Mouse (Mus musculus) frontal cortex, postnatal 36 days (tissue): ENCODE measurements around the gene Gm49711.
"Not testable (repeated sequence)": the region's sequence is repeated elsewhere in the genome, so short reads cannot be mapped to it uniquely, and the experiment has no call there.

Source experiments
- DNase-seq, 2 experiments: peaks; one replicate each; pipeline ENCODE4 v3.0.0; 2022; ENCODE audit warnings: low spot score in 2 of 2

The Gm49711 gene

DNA sequence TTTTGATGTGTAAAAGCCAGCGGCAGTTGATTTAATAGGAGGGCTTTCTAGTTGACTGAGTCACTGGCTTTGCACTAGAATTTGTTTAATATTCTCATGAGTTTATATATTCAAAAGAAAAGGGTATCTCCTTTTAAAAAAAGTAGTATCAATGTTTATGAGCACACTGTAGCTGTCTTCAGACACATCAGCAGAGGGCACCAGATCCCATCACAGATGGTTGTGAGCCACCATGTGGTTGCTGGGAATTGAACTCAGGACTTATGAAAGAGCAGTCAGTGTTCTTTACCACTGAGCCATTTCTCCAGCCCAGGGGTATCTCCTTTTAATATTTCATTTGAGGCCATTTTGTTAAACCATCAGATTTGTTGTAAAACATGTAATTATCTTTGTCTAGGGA lies 4.7 kb downstream of the Gm49711 start:
- DNase-seq, result no peak

DNA sequence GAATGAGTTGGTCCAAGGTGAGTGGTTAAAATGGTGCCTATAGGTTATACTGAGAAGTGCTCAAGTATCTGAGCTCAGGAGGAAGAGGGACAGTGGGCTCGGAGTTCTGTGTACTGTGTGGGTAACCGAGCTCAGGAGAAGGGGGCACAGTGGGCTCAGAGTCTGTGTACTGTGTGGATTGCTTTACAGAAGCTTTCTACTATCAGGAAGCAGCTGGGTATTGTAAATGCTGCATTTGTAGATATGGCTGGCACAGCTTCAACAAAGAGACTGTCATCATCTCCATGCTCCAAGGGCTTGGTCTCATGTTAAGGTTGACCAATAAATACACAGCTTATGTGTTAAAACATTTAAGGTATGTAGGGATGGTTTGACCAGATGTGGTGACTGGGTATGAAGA lies 6.7 kb downstream of the Gm49711 start:
- no peak for DNase-seq

- DNase-seq, result no peak
These were observed 12.2 kb downstream of the Gm49711 start for GRCm38 (mm10) chr16:92070338-92070737.

GRCm38 (mm10) chr16:92076797-92077196 lies 18.7 kb downstream of the Gm49711 start:
- DNase-seq, result no peak

- no peak for DNase-seq
These were observed 25.8 kb downstream of the Gm49711 start for GRCm38 (mm10) chr16:92083771-92084453.

GRCm38 (mm10) chr16:92089225-92089624 lies 31.1 kb downstream of the Gm49711 start:
- DNase-seq, result no peak

GRCm38 (mm10) chr16:92091876-92092275 lies 33.8 kb downstream of the Gm49711 start:
- no peak for DNase-seq

- no peak for DNase-seq
These were observed 40.4 kb downstream of the Gm49711 start for GRCm38 (mm10) chr16:92098351-92099051.

DNA sequence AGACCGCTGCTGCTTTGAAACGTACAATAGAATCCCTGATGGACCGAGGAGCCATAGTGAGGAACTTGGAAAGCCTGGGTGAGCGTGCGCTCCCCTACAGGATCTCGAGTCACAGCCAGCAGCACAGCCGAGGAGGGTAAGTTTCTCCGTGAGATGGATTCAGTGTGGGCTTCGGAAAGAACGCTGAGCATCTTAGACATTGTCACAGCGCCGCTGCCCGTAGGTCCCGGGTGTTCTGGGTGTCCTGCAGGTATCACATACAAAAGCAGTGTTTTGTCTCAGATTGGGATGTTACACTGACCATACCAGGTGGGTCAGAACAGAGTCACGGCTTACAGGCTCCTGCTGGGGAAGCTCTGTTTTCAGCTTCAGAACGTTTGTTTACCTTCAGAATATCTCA lies 41.5 kb downstream of the Gm49711 start:
- DNase-seq, result no peak

GRCm38 (mm10) chr16:92100111-92100510 lies 42.0 kb downstream of the Gm49711 start:
- peak in 1 of 2 experiments; percentile 50 for DNase-seq

DNA sequence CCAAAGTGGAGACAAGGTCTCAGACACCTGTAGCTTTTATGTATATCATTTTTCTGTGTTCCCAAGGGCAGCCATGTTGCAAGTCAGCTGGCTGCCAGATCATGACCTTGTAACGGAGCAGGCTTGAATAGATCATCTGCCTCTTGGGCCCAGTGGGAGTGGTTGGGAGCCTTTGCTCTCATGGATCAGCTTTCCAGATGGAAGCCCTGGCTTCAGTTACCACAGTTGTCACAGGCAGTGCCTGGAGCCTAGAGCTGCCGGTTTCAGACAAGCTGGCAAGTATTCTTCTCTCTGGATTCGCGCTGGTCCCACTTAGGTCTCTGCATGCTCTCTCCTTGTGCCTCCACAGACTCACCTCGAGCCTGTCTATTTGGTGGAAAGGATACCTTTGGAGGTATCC lies 44.0 kb downstream of the Gm49711 start:
- no peak for DNase-seq

- DNase-seq, result not testable (repeated sequence)
These were observed 44.8 kb downstream of the Gm49711 start for GRCm38 (mm10) chr16:92102931-92103330.

- no peak for DNase-seq
These were observed 45.6 kb downstream of the Gm49711 start for GRCm38 (mm10) chr16:92103572-92104331.

DNA sequence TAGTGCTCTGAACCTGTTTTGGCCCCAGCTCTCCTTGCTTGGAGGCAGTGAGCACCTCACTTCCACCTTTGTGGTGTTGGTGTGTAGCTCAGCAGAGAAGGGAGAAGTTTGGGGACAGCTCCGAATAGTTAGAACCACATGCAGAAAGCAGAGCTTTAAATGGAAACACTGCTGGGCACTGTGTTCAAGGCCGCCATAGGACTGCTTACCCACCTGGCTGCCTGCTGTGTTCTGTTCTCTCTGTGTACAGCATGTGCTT lies 46.1 kb downstream of the Gm49711 start:
- no peak for DNase-seq

- no peak for DNase-seq
These were observed 46.8 kb downstream of the Gm49711 start for GRCm38 (mm10) chr16:92104951-92105350.

DNA sequence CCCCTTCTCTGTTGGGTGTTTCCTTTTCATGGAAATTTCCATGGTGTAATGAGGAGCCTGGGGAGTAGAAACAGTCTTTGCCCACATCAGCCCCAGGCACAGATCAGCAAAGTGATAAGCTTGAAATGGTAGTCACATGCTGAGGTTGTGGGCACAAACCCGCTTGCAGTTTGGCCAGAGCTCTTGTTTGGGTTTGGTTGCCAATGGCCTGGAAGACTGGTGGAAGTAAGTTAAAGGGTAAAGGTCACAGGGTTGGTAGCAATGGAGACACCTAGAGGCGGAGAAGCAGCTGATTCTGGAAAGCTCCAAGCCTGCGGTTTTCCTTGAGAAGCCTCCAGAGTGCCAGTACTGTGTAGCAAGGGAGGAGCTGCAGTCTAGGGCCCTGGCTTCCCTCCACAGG lies 47.5 kb downstream of the Gm49711 start:
- DNase-seq, result no peak

DNA sequence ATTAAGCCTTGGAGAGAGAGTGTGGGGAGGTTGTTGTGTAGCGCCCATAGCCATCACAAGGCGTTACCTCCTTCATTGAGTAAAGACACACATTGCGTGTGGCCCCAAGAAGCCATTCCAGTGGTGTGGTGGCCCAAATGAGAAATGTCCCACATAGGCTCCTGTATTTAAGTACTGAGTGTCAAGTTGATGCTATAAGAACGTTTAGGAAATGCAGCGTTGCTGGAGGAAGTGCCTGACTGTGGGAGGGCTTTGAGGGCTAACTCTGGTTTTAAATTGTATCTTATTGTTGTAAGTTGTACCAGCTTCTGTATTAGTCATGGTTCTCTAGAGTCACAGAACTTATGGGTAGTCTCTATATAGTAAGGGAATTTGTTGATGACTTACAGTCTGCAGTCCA lies 49.2 kb downstream of the Gm49711 start:
- no peak for DNase-seq

- DNase-seq, result no peak
These were observed 56.7 kb downstream of the Gm49711 start for GRCm38 (mm10) chr16:92114706-92115241.

DNA sequence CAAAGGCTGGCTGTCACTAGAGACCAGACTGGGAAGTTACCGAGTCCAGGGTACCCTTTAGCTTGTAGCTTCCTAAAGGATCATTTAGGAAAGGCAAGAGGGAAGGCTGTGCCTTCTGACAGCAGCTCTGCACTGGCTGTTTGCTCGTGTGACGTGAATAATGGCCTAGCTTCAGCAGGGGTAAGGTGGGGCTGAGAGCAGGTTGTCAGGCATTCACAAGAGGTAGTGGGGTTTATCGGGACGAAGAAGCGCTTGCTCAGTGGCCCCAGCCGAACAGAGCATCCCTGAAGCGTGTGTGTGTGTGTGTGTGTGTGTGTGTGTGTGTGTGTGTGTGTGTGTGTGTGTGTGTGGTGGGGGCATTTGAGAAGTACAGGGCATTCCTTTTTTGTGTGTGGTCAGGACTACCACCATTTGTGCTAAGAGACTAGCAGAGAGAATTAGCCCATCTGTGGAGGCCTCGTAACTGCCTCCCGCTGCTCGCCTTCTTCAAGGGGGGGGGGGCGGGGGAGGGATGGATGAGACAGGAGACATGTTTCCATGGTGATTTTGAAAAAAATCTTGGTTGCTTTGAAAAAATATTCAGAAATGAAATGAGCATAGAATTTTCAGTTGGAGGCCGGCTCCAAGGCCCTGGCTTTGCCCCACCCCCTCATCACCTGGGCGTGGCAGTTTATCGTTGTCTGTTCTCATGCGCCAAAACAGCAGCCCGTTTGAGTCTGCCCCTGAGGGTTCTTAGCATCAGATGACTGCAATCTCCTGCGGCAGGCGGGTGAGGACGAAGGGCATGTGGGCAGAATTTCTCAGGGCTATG lies 57.7 kb downstream of the Gm49711 start:
- peak; percentile 64 to 70 for DNase-seq

GRCm38 (mm10) chr16:92117337-92118209 lies 59.5 kb downstream of the Gm49711 start:
- DNase-seq, result no peak

- DNase-seq, result no peak
These were observed 60.9 kb downstream of the Gm49711 start for GRCm38 (mm10) chr16:92119013-92119515.
